Mouse (Mus musculus): ENCODE results near the gene BC051142.
A peak's percentile ranks its signal among the peaks of the same experiment; 100 is the strongest.

BC051142 gene

DNA sequence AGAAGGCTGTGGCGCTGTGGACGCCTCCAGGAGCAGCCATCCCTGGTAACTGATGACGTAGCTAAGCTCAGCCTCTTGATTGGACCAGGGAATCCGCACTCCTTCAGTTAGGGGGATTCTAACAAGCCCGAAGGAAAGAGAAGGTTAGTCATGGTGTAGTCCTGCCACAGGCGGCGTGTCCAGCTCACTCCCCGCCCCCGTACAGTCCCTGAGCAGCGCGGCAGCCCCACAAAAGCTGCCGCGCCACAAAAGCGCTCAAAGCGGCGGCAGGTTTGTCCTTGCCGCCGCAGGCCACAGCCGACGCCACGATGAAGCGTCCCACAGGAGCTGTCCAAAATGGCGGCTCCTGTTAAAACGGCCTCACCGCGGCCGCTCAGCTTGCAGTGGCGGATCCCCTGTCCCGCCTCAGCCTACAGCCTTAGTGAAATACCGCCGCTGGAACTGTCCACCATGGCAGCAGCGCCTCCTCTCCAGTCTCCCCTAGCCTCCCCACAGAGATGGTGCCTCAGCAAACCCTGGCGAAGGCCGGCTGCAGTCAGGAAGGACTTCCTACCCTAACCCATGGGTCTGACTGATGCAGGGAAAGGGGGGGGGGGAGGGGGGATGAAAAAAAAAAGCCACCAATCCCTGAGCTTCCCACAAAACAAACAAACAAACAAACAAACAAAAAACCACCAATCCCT lies at the start of gene BC051142:
TSS of gene BC051142 (plus strand) at position 110 of the 683 bp plus-strand sequence.
- DNase-seq, result peak; percentile 81 to 86

DNA sequence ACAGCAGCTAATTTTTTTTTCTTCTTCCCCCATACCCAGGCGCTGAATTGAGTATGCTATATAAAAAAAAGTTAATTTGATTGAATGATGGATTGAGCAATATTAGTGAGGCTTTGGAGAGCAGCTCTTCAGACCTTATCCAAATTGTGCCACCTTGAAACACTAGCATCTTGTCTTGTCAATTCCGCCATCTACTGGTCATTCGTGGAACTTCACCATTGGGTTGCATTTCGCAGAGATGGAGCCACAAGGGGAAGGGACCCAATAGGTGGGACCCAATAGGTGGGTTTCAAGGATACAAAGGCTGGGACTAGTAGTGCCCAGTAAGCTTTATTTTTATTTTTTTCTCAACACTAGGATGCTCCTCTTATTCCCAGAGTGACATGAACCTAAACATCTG lies 49.2 kb upstream of the BC051142 start:
- DNase-seq, result peak; percentile 65 to 88

DNA sequence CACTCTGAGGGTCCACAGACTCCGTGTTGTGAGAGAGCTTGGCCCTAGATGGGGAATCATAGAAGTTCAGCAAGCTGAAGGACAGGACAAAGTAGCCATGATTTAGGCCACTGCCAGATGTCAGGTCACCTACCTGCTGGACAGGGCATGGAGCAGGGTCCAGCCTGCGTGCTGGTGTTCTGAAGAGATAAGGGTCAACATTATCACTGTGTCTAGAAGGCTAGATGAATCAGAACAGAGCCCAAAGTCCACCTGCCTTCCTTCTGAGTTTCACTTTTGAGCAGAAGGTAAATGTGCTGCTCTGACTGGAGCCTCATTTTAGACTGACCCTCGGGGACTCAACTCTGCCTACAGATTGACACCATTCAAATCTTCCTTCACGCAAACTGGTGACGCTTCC lies 44.1 kb upstream of the BC051142 start, which contains the start of gene Btnl2:
TSS of gene Btnl2 (plus strand) at position 284 of the 400 bp plus-strand sequence.
- DNase-seq, result no peak

DNA sequence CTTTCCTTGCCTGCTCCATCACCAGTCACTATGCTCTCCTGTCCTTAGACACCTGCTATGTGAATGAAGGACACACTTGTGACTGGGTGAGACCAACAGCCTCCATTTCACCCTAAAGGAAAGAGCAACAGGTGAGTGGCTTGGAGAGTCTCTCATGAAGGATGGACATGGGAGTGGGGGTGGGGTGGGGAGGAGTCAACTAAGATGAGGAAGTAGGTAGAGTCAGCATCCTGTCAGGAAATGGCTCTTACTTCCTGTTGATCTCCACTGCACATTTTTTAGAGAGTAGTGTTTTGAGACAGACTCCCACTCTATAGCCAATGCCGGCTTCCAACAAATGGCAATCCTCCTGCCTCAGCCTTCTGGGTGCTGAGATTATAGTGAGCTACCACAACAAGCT lies 43.7 kb upstream of the BC051142 start:
- DNase-seq, result peak in 1 of 2 experiments; percentile 33

DNA sequence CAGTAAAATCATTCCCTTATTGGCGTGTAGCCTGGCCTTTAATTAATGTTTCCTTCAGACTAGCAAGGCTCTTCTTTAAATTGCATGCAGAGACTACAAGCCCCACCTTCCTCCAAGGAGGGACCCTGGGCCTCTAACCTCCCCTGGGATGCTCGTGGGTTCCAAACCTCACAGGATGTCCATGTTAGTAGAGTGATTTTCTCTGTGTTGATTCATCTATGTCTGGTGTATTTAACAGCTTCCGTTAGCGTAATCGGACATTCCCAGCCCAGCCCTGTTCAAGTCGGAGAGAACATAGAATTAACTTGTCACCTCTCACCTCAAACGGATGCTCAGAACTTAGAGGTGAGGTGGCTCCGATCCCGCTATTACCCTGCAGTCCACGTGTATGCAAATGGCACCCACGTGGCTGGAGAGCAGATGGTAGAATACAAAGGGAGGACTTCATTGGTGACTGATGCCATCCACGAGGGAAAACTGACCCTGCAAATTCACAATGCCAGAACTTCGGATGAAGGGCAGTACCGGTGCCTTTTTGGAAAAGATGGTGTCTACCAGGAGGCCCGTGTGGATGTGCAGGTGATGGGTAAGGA lies 35.6 kb upstream of the BC051142 start:
- DNase-seq, result no peak

DNA sequence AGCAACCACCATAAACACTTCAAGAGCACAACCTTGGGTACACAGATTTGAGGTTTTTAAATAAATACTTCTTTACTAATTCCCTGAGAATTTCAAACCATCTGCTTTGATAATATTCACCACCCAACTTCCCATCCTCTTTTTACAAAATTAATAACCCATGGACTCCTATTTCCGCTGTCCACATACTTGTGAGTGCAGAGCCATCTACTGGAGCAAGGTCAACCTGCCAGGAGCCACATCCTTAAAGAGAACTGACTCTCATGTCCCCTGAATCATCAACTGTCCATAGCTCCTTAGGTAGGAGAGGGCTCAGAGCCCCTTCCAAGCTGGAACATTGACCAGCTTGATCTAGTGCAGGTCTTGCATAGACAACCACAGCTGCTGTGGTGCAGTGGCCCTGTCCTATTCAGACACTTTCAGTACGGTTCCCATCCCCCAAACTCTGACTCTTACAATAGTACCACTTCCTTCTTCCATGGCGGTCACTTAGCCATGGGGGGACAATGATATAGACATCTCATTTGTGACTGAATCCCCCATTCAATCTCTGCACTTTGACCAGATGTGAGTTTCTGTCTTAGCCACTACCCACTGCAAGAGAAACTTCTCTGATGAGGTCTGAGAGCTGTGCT lies 34.8 kb upstream of the BC051142 start:
- DNase-seq, result no peak

DNA sequence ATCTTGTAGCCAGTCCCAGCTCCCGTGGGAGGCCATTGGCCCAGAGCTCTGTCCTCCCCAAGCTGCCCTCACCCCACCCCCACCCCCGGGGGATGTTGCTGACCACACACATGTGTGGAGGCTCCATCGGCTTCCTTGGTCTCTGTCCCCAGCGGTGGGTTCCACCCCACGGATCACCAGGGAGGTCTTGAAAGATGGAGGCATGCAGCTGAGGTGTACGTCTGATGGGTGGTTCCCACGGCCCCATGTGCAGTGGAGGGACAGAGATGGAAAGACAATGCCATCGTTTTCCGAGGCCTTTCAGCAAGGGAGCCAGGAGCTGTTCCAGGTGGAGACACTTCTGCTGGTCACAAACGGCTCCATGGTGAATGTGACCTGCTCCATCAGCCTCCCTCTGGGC lies 33.6 kb upstream of the BC051142 start:
- no peak for DNase-seq

DNA sequence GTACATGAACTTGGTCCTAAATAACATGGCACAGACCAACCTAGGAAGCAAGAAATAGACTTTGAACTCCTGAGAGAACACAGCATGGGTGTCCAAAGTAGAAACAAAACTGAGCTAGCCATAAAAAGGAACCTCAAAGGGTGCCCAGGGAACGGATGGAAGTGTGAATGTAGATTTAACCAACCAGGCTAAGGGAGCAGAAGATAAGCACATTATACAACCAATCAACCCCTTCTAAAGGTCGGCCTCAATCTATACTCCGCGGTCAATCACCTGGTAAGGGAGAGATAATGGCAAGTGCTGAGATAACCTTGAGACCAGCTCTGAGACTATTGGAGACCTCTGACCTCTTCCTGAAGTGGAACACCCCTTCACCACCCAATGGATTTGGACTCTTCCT lies 28.1 kb upstream of the BC051142 start:
- DNase-seq, result no peak

DNA sequence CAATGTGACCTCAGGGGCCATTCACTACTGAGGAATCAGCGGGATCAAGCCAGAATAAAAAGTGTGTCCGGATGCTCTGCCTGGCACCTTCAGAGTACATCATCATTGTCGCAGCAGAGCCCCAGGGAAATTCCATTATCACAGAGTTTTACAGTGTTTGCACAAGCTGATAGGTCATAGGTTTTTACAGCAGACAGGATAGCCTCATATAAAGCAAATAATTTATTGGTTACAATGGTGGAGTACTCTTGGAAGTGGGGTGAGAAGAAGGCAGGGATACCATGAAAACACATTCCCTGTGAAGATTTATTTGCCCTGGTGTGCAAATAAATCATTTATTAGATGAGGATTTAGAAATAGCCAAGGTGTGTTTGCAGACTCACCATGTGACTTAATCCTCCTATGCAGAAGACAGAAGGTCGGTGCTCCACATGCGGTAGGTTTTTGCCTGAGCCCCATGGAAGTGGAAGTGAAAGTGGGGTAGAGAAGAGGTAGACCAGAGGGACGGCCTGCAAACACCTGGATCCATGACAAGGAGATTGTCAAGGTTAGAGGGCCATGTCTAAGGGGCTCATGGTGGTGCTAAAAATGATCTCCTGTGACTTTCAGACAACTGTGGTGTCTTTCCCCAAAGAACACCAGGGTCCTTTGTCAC lies 25.4 kb upstream of the BC051142 start:
- DNase-seq, result no peak

DNA sequence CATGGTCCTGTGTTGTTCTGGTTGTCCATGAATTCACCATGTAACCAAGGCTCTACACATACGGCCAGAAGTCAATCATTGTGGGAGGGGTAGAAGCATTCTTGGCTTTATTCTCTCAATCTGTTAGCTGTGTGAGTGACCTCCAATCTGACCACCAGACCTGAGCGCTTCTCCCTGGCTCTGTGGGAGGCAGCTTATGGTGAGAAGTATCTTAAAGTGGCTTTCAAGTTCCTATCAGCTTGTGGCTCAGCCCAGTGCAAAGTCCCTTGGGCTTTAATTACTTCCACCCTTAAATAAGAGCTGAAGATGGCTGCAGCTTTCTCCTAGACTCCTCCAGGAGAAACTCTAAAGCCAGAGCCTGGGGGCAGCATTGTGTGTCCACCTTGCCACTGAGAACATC lies 21.8 kb upstream of the BC051142 start, which contains the start of gene Btnl1:
TSS of gene Btnl1 (plus strand) at position 286 of the 400 bp plus-strand sequence.
- DNase-seq, result no peak

DNA sequence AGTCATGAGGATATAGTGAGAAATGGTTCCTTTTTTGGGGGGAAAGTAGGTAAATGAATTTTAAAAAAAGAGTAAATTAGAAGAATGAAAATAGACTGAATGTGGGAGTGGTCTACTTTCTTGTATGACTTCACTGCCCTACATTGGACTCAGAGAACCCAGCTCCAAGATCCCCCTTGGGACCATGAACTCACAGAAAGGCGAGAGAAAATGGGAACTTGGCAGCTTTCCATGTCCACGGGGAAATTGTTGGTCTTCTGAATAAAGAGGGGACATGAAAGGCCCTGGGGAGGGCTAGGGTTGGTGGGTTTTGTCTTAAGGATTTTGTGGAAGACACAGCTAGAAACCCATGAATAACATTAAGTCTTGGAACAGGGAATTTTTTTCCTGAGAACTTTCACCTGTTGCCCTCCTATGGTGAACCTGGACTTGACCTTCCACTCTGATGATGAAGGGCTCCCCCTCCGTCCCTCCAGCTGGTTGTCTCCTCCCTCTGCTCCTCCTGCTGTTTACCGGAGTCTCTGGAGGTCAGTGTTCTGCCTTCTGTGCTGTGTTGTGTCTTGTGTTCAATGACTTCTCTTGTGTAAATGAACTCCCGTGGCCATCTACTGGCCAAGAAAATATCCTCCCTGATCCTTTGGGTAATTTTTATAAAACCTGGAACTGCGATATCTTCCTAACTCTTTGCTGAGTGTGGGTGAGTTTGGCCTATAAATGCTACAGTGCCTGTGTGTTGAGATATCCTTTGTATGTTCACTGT lies 21.0 kb upstream of the BC051142 start:
- no peak for DNase-seq

DNA sequence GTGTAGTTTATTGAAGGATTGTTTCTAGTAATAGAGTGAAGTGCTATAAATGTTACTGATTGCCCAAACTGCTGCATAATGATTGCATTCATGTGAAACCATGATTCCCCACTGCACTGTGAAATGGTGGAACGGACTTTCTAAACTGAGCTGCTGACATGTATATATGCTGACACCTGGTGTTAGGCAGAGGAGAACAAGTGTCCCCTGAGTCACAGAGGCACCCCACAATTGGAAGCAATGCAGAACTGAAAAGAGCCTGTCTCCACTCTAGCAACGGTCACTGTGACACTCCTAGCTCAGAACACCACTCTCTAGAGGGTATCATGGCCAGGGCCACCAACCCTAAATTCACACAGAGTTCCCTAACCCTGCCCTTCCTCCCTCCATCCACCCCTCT lies 19.9 kb upstream of the BC051142 start:
- no peak for DNase-seq

DNA sequence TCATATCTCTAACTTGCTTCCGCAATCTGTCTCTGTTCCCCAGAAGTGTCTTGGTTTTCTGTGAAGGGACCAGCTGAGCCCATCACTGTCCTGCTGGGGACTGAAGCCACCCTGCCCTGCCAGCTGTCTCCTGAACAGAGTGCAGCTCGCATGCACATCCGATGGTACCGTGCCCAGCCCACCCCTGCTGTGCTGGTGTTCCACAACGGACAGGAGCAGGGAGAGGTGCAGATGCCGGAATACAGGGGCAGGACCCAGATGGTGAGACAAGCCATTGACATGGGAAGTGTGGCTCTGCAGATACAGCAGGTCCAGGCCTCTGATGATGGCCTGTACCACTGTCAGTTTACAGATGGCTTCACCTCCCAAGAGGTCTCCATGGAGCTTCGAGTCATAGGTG lies 19.2 kb upstream of the BC051142 start:
- DNase-seq, result no peak

DNA sequence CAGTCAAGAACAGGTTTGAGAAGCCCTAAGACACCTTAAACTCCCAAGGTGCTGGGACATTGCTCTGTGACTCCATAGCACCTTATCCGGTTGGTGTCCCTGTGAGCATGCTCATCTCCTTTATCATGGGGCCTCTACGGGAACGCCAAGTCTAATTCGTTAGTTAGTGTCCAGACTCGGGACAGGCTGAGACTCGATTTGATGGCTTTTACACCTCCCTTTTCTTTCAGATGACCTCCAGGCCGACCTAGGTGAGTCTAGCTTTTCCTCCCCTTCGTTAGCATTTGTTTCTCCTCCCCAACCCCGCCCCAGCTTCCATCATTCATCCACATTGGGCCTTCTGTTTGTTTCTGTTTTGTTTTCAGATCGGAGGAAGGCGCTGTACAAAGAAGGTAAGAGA lies 16.7 kb upstream of the BC051142 start:
- DNase-seq, result no peak

DNA sequence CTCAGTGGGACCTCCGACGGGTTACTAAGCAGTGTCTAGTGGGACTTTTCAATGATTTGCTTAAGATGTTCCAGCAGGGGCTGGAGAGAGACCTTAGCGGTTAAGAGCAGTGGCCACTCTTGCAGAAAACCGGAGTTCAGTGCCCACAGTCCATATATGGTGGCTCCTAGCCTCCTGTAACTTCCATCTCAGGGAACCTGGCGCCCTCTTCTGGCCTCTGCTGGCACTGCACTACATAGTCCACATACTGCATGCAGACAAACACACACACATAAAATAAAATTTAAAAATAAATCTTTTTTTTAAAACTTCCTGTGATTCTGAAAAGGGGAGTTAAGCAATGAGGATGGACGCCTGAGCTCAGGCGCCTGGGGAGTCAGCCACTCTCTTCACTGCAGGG lies 15.4 kb upstream of the BC051142 start:
- DNase-seq, result peak in 1 of 2 experiments; percentile 43

DNA sequence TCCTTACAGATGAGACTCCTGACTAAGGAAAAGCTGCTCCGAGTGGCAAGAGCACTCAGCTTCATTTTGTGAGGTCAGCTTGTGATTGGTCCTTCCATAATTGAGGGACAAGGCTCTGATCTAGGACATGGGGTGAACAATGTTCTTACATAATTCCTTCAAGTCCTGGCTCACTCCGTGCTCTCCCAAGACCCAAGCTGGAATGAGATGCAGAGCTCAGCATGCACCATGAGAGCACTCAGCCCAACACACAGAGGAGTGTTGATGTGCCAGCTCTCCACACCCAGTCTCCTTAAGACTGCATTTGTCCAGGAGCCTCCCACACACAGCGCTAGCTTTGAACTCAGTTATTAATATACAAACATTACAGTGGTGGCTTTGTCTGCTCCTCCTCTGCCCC lies 13.9 kb upstream of the BC051142 start:
- DNase-seq, result no peak

DNA sequence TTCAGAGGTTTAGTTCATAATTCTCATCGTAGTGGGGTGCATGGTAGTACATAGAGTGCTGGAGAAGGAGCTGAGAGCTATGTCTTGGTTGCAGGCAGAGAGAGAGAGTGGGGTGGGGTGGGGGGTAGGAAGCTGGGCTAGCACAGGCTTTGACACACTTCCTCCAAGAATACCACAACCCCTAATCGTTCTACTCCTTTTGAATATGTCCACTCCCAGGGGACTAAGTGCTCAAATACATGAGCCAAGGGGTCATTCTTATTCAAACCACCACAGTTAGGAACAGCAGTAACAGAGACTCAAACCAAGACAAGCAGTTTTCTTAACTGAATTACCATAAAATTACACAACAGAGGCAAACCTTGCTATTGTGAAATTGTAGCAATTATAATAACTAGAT lies 12.0 kb upstream of the BC051142 start:
- DNase-seq, result no peak

DNA sequence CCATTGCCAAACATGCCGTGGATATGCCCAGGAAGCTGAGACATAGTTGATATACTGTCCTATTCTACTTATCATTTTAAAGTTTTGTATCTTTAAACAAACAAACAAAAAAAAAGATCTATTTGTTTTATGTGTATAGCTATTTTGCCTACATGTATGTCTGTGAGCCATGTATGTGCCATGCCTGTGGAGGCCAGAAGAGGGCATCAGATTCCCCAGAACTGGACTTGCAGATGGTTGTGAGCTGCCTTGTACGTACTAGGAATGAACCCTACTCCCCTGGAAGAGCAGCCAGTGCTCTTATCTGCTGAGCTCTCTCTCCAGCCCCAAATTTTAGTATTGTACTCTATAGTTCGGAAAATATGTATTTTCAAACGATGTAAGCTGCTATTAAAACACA lies 10.1 kb upstream of the BC051142 start:
- DNase-seq, result peak; percentile 47 to 73

DNA sequence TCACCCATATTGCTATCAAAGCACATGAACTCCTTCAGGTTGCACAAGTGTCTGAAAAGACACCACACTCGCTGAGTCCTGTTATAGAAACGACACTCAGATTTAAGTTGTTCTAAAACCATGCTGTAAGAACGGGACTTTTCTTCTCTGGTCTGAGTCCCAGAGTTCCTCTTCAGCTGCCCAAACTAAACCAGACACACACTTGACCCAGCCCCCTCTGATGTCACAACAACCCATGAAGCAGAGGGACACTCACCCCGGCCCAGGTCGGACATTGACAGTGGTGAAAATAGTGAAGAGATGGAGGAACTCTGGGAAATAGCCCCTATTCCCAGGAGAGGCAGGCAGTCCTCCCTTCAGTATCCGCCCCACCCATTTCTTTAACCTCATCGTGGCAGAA lies 7.1 kb upstream of the BC051142 start:
- DNase-seq, result no peak

DNA sequence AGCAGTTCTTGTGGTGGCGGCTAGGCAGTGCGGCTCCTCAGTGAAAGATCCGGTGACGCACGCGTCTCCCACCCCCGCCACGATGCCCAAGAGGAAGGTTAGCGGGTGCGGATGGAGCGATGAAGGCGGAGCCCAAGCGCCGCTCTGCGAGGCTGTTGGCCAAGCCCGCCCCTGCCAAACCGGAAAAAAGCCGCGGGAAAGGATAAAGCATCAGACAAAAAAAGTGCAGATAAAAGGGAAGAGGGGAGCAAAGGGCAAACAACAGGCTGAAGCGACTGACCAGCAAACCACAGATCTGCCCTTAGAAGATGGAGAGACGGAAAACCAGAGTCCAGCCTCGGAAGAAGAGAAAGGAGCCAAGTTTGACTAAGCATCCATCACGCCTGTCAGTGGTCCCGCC lies 6.3 kb upstream of the BC051142 start:
- peak; percentile 65 to 74 for DNase-seq

DNA sequence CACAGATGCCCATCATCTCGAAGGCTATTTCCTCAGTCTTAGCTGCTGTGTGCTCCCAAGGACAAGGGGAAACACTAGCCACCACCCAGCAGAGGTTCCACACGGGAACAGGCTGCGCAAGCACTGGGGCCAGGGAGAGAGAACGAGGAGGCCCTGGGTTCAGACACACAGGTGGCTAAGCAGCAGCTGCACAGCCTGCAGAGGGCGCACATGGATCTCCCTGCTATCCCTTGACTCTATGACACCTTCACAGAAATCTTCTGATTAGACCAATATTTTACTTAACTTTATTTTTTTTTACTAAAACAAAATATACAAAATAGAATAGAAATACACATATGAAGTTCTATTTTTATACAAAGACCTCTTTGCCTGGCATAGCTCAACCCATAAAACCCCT lies 1.3 kb upstream of the BC051142 start:
- peak in 1 of 2 experiments; percentile 54 for DNase-seq

DNA sequence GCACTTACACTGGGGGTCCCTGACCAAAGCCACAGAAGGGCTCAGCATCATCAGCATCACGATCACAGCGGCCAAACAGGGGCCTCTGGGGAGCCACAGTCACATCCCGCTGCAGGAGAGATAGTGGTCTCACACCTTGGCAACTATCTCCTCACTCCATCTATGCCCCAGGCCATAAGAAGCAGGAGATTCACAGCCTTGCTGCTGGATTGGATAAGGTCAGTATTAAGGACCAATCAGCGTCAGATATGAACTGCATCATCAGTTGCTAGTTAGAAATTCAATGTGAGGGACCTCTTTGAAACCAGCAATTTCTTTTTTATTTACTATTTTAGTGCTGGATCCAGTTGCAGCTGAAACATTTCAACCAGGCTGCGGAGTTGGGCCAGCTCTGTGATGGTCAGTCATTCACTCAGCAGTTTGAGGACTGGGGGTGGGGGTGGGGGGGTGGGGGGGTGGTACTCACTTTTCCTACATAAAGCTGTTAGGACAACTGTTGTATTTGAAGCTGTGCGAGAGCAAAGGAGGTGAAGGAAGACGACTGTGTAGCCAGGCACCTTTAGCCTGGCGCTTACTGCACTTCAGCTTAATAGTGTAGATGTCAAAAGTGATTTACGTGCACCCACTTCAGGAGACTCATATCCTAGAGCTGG lies 436 bp upstream of the BC051142 start:
- DNase-seq, result peak; percentile 58 to 85

DNA sequence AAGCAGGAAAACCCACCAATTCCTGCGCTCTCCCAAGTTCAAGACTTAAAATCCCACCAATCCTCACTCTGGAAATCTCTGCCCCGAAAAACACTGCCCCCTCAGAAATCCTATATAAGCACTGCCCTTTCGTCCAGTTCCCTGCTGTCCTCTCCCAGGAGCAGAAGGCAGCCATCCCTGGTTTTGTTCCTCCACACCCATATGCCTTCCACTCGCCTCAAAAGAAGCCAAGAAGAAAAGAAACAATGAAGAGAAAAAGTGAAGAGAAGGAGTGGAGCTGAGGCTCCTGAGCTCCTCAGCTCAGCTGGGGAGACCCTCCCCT lies 735 bp downstream of the BC051142 start:
- DNase-seq, result no peak
